Mouse (Mus musculus) gastrocnemius, adult 8-10 months (tissue): ENCODE measurements around the gene Dmrt2. TPM values are rescaled to one million over a fixed set of nuclear protein-coding genes. Genes with fewer than 3 reads are reported as not detected.

Experiments used
- DNase-seq, 2 experiments: peaks; one replicate each; pipeline ENCODE4 v3.0.0; 2022; ENCODE audit warnings: low spot score in 2 of 2
- total RNA-seq, 4 experiments: library from RNA; stranded (reverse); gene quantifications; 2 replicates each; pipeline ENCODE4 v1.2.4; 2022

Gene Dmrt2
- total RNA-seq, 4 experiments from 2014 or later: 5.6 to 5.9 (median 5.6) TPM

- DNase-seq: no peak
Measured at GRCm38 (mm10) chr19:25675866-25676440, 3.7 kb downstream of the Dmrt2 start.

- no peak for DNase-seq
Measured at GRCm38 (mm10) chr19:25698850-25699249, 26.6 kb downstream of the Dmrt2 start.

- no peak for DNase-seq
Measured at GRCm38 (mm10) chr19:25713382-25713781, 41.2 kb downstream of the Dmrt2 start.

GRCm38 (mm10) chr19:25714927-25715326 lies 42.7 kb downstream of the Dmrt2 start:
- no peak for DNase-seq

- no peak for DNase-seq
Measured at GRCm38 (mm10) chr19:25722616-25723015, 50.4 kb downstream of the Dmrt2 start.

Other genes with a start within 250 kb of the Dmrt2 start
- gene Dmrt1, start 166.8 kb upstream of the Dmrt2 start, total RNA-seq: not detected
- gene Dmrt3, start 62.1 kb upstream of the Dmrt2 start, total RNA-seq: not detected